Mouse (Mus musculus) stomach, embryonic 16.5 days (tissue): Measurements from ENCODE around the gene B3galt6. TPM values are rescaled to one million over a fixed set of nuclear protein-coding genes. Genes with fewer than 3 reads are reported as not detected.

Experiments
- ATAC-seq: fragments of 200-750 bp; cut with Nextera tagmentation; 2 replicates; pipeline ENCODE4 v1.8.0; 2017; ENCODE audit warnings: moderate number of reproducible peaks, moderate TSS enrichment; ENCODE audit not compliant: insufficient read depth, low FRiP score
- H3K27ac ChIP-seq: fragments of 300-500 bp; sonication (generic); 2 replicates; pipeline ENCODE4 v1.5.1; 2014; ENCODE audit warnings: low read length
- H3K27me3 ChIP-seq: fragments of 300-500 bp; sonication (generic); 2 replicates; pipeline ENCODE4 v1.6.1; 2014; ENCODE audit warnings: low read length, control low read depth, mixed read lengths; ENCODE audit not compliant: control insufficient read depth, insufficient read depth
- H3K36me3 ChIP-seq: fragments of 300-500 bp; sonication (generic); 2 replicates; pipeline ENCODE4 v1.6.1; 2014; ENCODE audit warnings: low read length; ENCODE audit not compliant: control insufficient read depth, insufficient read depth
- H3K4me1 ChIP-seq: fragments of 300-500 bp; sonication (generic); 2 replicates; pipeline ENCODE4 v1.6.1; 2014; ENCODE audit warnings: low read length, control low read depth, mixed read lengths; ENCODE audit not compliant: control insufficient read depth, insufficient read depth
- H3K4me2 ChIP-seq: fragments of 300-500 bp; sonication (generic); 2 replicates; pipeline ENCODE4 v1.6.1; 2014; ENCODE audit warnings: low read depth, low read length, mixed read lengths
- H3K4me3 ChIP-seq: fragments of 300-500 bp; sonication (generic); replicated peaks from 2 replicates; pipeline ENCODE4 v1.5.1; 2014; ENCODE audit warnings: mild to moderate bottlenecking, low read length
- H3K9ac ChIP-seq: fragments of 300-500 bp; sonication (generic); 2 replicates; pipeline ENCODE4 v1.6.1; 2014; ENCODE audit warnings: low read length
- H3K9me3 ChIP-seq: fragments of 300-500 bp; sonication (generic); replicated peaks from 2 replicates; pipeline ENCODE4 v1.6.1; 2016; ENCODE audit warnings: low read length, control low read depth; ENCODE audit not compliant: control insufficient read depth
- WGBS: fragments of 180-500 bp; shearing (Covaris S2); extraction: QIAGEN DNeasy Blood & Tissue Kit; methylation state at CpG from one replicate; pipeline ENCODE4 v1.1.7; 2014; 5-methylcytosine and 5-hydroxymethylcytosine counted together
- polyA plus RNA-seq: library from polyadenylated mRNA; unstranded; fragments of >200 nt; fragmentation: Nextera tagmentation; extraction: Ambion mirVana; gene quantifications from 2 replicates; pipeline ENCODE4 v1.2.1, GENCODE M21; 2015

Gene B3galt6
- polyA plus RNA-seq, 1 experiment from 2014 or later = 11.0 TPM

DNA sequence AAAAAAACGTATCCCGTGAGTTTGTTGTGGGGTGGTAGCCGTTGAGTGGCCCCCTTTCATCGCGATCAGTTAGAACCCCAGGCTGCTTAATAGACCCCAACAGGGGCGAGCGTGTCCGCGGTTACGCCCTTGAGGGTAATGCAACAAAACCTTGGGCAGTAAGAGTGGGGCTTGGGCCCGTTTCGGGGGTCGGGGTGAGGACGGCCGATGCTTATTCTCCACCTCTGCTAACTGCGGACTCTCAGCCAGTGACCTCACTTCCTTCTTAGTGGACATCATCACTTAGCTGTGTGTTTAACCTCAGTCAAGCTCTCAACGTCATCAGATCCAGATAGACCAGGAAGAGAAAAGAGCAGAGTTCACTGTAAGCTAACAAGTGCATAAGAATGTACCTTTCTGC is 48.2 kb downstream of the B3galt6 start:
- Histone ChIP-seq H3K27me3 (no peaks in the 10 kb centered on the region), H3K4me3 (peak overlapping the region; percentile 88), H3K4me2 (peak overlapping the region; percentile 90), H3K4me1 (peaks cover 14% of the 10 kb centered on the region), H3K9me3 (no peaks in the 10 kb centered on the region), H3K27ac (peak overlapping the region; percentile 55), H3K36me3 (peaks cover 5% of the 10 kb centered on the region; the same call in 1 of the 2 replicates), H3K9ac (peak overlapping the region; percentile 93)
- ATAC-seq = peak; percentile 20
- WGBS = under 1% methylated on average over 17 of the region's 17 CpGs

DNA sequence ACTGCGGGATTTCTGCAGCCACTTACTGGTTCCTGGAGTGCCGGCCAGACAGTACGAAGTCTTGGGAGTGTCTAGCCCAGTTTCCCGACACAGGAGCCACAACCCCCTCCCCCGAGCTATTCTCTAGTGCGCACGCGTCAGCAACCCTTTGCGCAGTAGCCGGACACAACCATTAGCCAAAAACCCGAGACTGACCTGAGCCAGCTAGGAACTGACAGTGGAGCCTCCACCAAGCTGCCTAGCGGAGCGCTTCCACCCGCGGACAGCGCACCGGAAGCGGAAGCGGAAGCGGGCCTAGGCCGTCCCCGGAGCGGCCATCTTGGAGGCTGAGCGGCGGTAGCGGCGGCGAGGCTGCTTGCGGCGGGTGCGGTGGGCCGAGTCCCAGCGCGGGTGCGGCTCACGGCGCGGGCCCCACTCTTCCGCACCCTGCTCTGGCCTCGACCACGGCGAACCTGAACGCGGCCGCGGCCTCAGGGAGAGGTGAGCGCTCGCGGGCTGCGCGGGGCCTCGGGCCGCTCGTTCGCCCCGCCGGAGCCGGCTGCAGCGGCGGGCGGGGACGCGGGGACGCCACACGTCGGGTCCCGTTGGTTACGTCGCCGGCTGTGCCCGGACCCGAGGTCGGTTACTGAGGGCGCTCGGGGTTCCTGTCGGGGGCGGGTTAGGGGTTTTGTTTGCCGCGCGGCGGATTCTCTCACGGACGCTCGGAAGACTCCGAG is 48.8 kb downstream of the B3galt6 start, which contains the start of gene Ube2j2:
TSS of gene Ube2j2 (plus strand) at position 298 of the 716 bp plus-strand sequence.
- no peaks in the 10 kb centered on the region for H3K27me3 ChIP-seq
- H3K4me3 ChIP-seq = peak within 1 kb of the TSS; percentile 88
- peak; percentile 98 for ATAC-seq
- no peaks in the 10 kb centered on the region for H3K9me3 ChIP-seq
- peak within 1 kb of the TSS; percentile 93 for H3K9ac ChIP-seq
- peak within 1 kb of the TSS; percentile 90 for H3K4me2 ChIP-seq
- H3K27ac ChIP-seq = peak within 1 kb of the TSS; percentile 86
- WGBS = under 1% methylated on average over 85 of the region's 85 CpGs
- 0 out of 2 replicates have a peak, but pooled peaks cover 3% of the 10 kb centered on the region for H3K36me3 ChIP-seq
- peaks cover 14% of the 10 kb centered on the region for H3K4me1 ChIP-seq

DNA sequence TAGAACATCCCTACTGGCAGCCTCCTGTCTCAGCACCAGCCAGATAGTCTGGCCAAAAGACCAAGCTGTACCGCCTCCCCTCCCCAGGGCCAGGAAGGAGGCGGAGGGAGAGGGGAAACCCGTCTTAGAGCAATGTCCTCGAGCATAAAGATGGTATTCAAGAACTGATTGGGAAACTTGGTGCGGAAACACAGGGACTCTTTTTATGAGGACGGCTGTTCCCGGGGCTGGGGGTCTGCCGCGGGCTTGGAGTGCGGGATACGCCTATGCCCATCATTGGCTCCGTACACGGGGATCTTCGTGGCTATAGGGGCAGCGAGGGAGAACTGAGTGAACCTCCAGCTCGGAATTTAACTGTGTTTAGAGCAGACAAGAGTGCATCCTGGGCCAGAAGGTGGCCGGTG is 49.4 kb downstream of the B3galt6 start:
- H3K27ac ChIP-seq = peak overlapping the region; percentile 86
- no peaks in the 10 kb centered on the region for H3K9me3 ChIP-seq
- H3K27me3 ChIP-seq = no peaks in the 10 kb centered on the region
- H3K4me1 ChIP-seq = peaks cover 14% of the 10 kb centered on the region
- H3K36me3 ChIP-seq = 0 out of 2 replicates have a peak, but pooled peaks cover 3% of the 10 kb centered on the region
- peak overlapping the region; percentile 83 for H3K9ac ChIP-seq
- ATAC-seq = 0 out of 2 replicates have a peak, but pooled peaks have one; percentile 25
- 1% methylated on average over 17 of the region's 17 CpGs for WGBS
- H3K4me3 ChIP-seq = peak overlapping the region; percentile 88
- H3K4me2 ChIP-seq = peak overlapping the region; percentile 83

Other genes with a start within 250 kb of the B3galt6 start
- gene Atad3a, start 231.6 kb downstream of the B3galt6 start, polyA plus RNA-seq = 99.0 and 101 TPM in 2 replicates
- gene Vwa1, start 218.0 kb downstream of the B3galt6 start, polyA plus RNA-seq = 34.0 and 34.4 TPM in 2 replicates
- gene Tmem88b, start 206.8 kb downstream of the B3galt6 start, polyA plus RNA-seq = 0.35 and 0.43 TPM in 2 replicates
- gene Ankrd65, start 202.2 kb downstream of the B3galt6 start, polyA plus RNA-seq = 0.31 and 0.35 TPM in 2 replicates
- gene Mrpl20, start 189.8 kb downstream of the B3galt6 start, polyA plus RNA-seq = 191 and 199 TPM in 2 replicates
- gene Ccnl2, start 180.2 kb downstream of the B3galt6 start, polyA plus RNA-seq = 173 and 181 TPM in 2 replicates
- gene Aurkaip1, start 161.4 kb downstream of the B3galt6 start, polyA plus RNA-seq = 135 and 158 TPM in 2 replicates
- gene Mxra8, start 153.0 kb downstream of the B3galt6 start, polyA plus RNA-seq = 126 and 152 TPM in 2 replicates
- 5.0 and 5.3 TPM in 2 replicates for gene Dvl1, start 145.2 kb downstream of the B3galt6 start, polyA plus RNA-seq
- gene Tas1r3, start 129.3 kb downstream of the B3galt6 start, polyA plus RNA-seq = 0.32 and 0.35 TPM in 2 replicates
- gene Cptp, start 123.2 kb downstream of the B3galt6 start, polyA plus RNA-seq = 19.4 and 23.0 TPM in 2 replicates
- 61.2 and 63.9 TPM in 2 replicates for gene Ints11, start 123.1 kb downstream of the B3galt6 start, polyA plus RNA-seq
- gene Pusl1, start 100.9 kb downstream of the B3galt6 start, polyA plus RNA-seq = 51.2 and 54.1 TPM in 2 replicates
- gene Acap3, start 100.8 kb downstream of the B3galt6 start, polyA plus RNA-seq = 18.0 and 24.0 TPM in 2 replicates
- gene Ube2j2, start 48.8 kb downstream of the B3galt6 start, polyA plus RNA-seq = 71.6 and 74.5 TPM in 2 replicates
- gene C1qtnf12, start 30.3 kb downstream of the B3galt6 start, polyA plus RNA-seq = 32.0 and 37.6 TPM in 2 replicates
- 165 and 166 TPM in 2 replicates for gene Sdf4, start 223 bp upstream of the B3galt6 start, polyA plus RNA-seq
- 0.30 and 0.87 TPM in 2 replicates for gene Tnfrsf4, start 21.2 kb upstream of the B3galt6 start, polyA plus RNA-seq
- gene Tnfrsf18, start 33.5 kb upstream of the B3galt6 start, polyA plus RNA-seq = 2.4 and 3.1 TPM in 2 replicates
- gene Ttll10, start 66.8 kb upstream of the B3galt6 start, polyA plus RNA-seq = 4.6 and 5.0 TPM in 2 replicates
- gene 9430015G10Rik, start 117.3 kb upstream of the B3galt6 start, polyA plus RNA-seq = 26.8 and 32.3 TPM in 2 replicates
- gene Rnf223, start 137.9 kb upstream of the B3galt6 start, polyA plus RNA-seq = 1.1 and 1.9 TPM in 2 replicates
- gene Agrn, start 204.8 kb upstream of the B3galt6 start, polyA plus RNA-seq = 62.8 and 63.6 TPM in 2 replicates
- 1.4 and 2.3 TPM in 2 replicates for gene Isg15, start 208.2 kb upstream of the B3galt6 start, polyA plus RNA-seq
- 2.3 and 2.4 TPM in 2 replicates for gene AW011738, start 210.7 kb upstream of the B3galt6 start, polyA plus RNA-seq
- gene Perm1, start 223.2 kb upstream of the B3galt6 start, polyA plus RNA-seq = 3.6 and 5.4 TPM in 2 replicates
- gene Plekhn1, start 242.2 kb upstream of the B3galt6 start, polyA plus RNA-seq = 27.7 and 36.6 TPM in 2 replicates
- gene Noc2l, start 243.4 kb upstream of the B3galt6 start, polyA plus RNA-seq = 53.6 and 56.3 TPM in 2 replicates